Mouse (Mus musculus) C2C12 (cell line): ENCODE measurements around the gene Ndufs1. TPM values are rescaled to one million over a fixed set of nuclear protein-coding genes. Genes with fewer than 3 reads are reported as not detected.
"Not testable (repeated sequence)": the region's sequence is repeated elsewhere in the genome, so short reads cannot be mapped to it uniquely, and the experiment has no call there.

Source experiments
- H3K27me3 ChIP-seq: one replicate; pipeline ENCODE4 v1.6.1; 2011; ENCODE audit not compliant: control insufficient read depth, insufficient read depth, insufficient read length
- H3K36me3 ChIP-seq: one replicate; pipeline ENCODE4 v1.6.1; 2011; ENCODE audit not compliant: control insufficient read depth, insufficient read depth
- H3K4me3 ChIP-seq: one replicate; pipeline ENCODE4 v1.5.1; 2011; ENCODE audit warnings: mild to moderate bottlenecking, control low read depth; ENCODE audit not compliant: poor library complexity, insufficient read depth, severe bottlenecking
- H3K79me2 ChIP-seq: one replicate; pipeline ENCODE4 v1.6.1; 2011; ENCODE audit not compliant: control insufficient read depth, insufficient read depth
- H3K79me3 ChIP-seq: one replicate; pipeline ENCODE4 v1.6.1; 2011; ENCODE audit warnings: low read depth, control low read depth
- H3ac ChIP-seq: one replicate; pipeline ENCODE3; 2011; ENCODE audit warnings: low read depth; ENCODE audit not compliant: control insufficient read depth, insufficient read length
- CEBPB ChIP-seq: IDR thresholded peaks from one replicate; pipeline ENCODE4 v1.6.1; 2011; ENCODE audit warnings: low read depth, mild to moderate bottlenecking, control low read depth, moderate library complexity
- CTCF ChIP-seq: IDR thresholded peaks from one replicate; pipeline ENCODE4 v1.5.1; 2011; ENCODE audit not compliant: control insufficient read depth, insufficient read depth, insufficient read length
- FOSL1 ChIP-seq: IDR thresholded peaks from one replicate; pipeline ENCODE4 v1.8.0; 2011; ENCODE audit warnings: mild to moderate bottlenecking, low read length; ENCODE audit not compliant: poor library complexity, insufficient read depth, severe bottlenecking
- MAX ChIP-seq: IDR thresholded peaks from one replicate; pipeline ENCODE4 v1.6.1; 2011; ENCODE audit warnings: mild to moderate bottlenecking, control low read depth
- MYOD1 ChIP-seq: IDR thresholded peaks from one replicate; pipeline ENCODE4 v1.6.1; 2011; ENCODE audit warnings: low read depth; ENCODE audit not compliant: control insufficient read depth, insufficient read length
- MYOG ChIP-seq: IDR thresholded peaks from one replicate; pipeline ENCODE4 v1.6.1; 2011; ENCODE audit not compliant: control insufficient read depth, insufficient read length; ENCODE audit errors: extremely low read depth
- USF1 ChIP-seq: IDR thresholded peaks from one replicate; pipeline ENCODE4 v1.6.1; 2011; ENCODE audit warnings: low read depth, mild to moderate bottlenecking, control low read depth, moderate library complexity
- polyA plus RNA-seq: library from polyadenylated mRNA; unstranded; fragments of >200 nt; fragmentation: generic; extraction: Trizol; gene quantifications from one replicate; pipeline ENCODE4 v1.2.1, GENCODE M21; 2012; ENCODE audit warnings: missing spikeins

Ndufs1 gene
- polyA plus RNA-seq, 1 experiment: 44.8 TPM

DNA sequence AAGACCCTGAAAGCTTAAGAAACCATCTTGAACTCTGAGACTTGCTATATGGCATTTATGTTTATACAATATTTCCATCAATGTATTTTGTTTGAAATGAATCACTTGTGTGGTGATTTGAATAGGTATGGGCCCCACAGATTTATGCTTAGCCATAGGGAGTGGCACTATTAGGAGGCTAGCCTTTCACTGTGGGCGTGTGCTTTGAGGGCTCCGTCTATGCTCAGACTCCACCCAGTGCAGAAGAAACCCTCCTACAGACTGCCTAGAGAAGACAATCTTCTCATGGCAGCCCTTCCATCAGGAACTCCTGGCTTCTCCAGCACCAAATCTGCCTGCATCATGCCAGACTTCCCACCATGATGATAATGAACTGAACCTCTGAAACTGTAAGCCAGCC is 8.0 kb downstream of the Ndufs1 start:
- Histone ChIP-seq H3K4me3 (no peak overlapping the region), H3K79me3 (peaks cover 9% of the 10 kb centered on the region), H3ac (no peak overlapping the region), H3K36me3 (peaks cover 77% of the 10 kb centered on the region), H3K27me3 (no peaks in the 10 kb centered on the region), H3K79me2 (peaks cover 24% of the 10 kb centered on the region)
- TF ChIP-seq MYOG: no peak
- TF ChIP-seq CEBPB: no peak
- TF ChIP-seq MYOD1: no peak
- TF ChIP-seq USF1: no peak
- no peak for TF ChIP-seq FOSL1
- TF ChIP-seq MAX: no peak
- no peak for TF ChIP-seq CTCF

DNA sequence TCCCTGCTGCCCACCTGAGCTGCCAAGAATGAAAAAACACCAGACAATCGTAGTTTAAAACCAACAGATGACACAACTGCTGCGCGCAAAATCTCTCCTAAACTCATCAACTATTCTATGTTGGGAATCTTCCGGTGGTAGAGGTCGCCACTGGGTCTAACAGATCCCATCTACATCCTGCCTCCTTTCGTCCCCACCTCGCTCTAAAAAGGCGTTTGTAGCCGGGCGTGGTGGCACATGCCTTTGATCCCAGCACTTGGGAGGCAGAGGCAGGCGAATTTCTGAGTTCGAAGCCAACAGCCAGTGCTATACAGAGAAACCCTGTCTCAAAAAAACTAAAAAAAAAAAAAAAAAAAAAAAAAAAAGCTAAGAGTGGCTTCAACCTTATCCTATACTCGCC is 36.4 kb downstream of the Ndufs1 start:
- no peak for TF ChIP-seq CEBPB
- TF ChIP-seq CTCF: no peak
- no peak for TF ChIP-seq FOSL1
- no peak for TF ChIP-seq MAX
- TF ChIP-seq USF1: no peak
- TF ChIP-seq MYOG: no peak
- TF ChIP-seq MYOD1: no peak
- Histone ChIP-seq H3K27me3 (no peaks in the 10 kb centered on the region), H3ac (no peak overlapping the region), H3K4me3 (no peak overlapping the region), H3K36me3 (peaks cover 32% of the 10 kb centered on the region), H3K79me3 (no peaks in the 10 kb centered on the region), H3K79me2 (no peaks in the 10 kb centered on the region)

DNA sequence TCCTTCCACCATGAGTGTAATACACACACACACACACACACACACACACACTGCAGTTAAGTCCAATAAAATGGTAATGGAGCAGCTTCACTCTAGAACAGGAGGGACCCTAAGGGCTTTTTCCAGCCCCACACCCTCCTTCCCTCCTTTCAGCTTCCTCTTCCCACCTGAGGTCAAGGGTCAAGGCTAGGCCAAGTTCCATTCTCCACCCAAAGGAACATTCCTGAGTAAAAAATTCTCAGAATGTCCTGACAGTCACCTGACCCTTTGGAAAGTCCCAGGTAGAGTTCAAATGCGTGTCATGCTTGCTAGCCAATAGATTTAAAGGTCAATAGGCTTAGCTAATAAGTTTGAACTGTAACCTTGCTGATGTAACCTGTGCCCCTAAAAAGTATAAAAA is 38.0 kb downstream of the Ndufs1 start:
- peaks cover 16% of the 10 kb centered on the region for H3K36me3 ChIP-seq
- not testable (repeated sequence) for H3ac ChIP-seq, H3K4me3 ChIP-seq

DNA sequence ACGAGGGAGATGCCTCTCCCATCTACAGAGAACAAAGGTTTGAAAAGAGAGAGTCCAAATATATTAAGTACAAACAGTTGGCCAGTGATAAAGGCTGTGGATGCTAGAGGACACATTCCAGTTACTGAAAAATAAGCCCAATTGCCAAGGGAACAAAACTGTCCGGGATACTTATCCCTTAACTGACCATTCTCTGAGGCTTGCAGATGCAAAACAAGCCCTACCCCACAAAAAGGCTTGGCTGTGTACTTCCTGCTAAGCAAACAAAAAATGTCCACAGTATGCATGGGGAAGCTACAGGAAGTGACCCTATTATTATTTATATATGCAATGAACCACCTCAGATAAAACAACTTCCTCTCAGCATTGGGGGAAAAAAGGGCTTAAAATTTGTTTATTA is 38.7 kb downstream of the Ndufs1 start:
- no peaks in the 10 kb centered on the region for H3K79me2 ChIP-seq
- peaks cover 10% of the 10 kb centered on the region for H3K36me3 ChIP-seq
- no peak overlapping the region for H3ac ChIP-seq
- no peaks in the 10 kb centered on the region for H3K27me3 ChIP-seq
- TF ChIP-seq MYOG (no peak), CTCF (no peak)
- no peak overlapping the region for H3K4me3 ChIP-seq
- no peaks in the 10 kb centered on the region for H3K79me3 ChIP-seq

More for the DNA sequence above, 38.0 kb downstream of the Ndufs1 start:
- H3K79me2 ChIP-seq, H3K27me3 ChIP-seq, H3K79me3 ChIP-seq: not testable (repeated sequence)

DNA sequence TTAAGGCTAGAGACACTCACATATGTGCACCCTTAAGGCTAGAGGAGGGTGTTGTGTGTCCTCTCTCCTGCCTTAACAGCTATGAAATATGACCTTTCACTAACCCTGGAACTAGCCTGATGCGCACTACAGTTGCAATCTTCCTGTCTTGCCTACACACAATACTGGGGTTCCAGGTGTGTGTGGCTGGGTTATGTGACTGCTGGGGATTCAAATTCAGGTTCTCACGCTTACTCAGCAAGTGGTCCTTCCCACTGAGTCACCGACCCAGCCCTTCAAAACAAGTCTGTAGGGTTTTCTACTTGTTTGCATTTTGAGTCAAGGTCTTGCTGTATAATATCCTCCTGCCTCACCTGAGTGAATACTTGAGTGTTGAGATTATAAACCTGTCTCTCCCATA is 42.1 kb downstream of the Ndufs1 start:
- TF ChIP-seq MAX (no peak), CTCF (no peak), FOSL1 (no peak)
- Histone ChIP-seq H3K79me2 (no peaks in the 10 kb centered on the region), H3ac (no peak overlapping the region), H3K4me3 (no peak overlapping the region), H3K79me3 (no peaks in the 10 kb centered on the region), H3K36me3 (no peaks in the 10 kb centered on the region), H3K27me3 (no peaks in the 10 kb centered on the region)

DNA sequence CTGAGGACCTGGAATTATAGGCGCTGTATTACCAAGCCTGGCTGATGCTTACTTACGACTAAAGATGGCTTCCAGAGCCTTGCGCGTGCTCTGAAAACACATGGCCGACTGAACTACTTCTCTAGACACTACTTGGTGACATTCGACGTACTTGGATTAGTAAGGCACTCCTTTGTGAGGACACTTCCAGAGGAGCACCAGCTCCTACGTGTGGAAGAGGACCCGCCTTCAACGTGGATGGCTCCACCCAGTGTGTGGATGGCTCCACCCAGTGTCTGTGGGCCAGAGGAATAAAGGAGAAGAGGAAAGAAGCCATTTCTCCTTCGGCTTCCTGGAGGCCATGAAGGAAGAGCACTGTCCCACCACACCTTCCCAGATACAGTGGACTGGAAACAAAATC is 44.9 kb downstream of the Ndufs1 start:
- Histone ChIP-seq H3K4me3 (no peak overlapping the region), H3K27me3 (no peaks in the 10 kb centered on the region), H3ac (no peak overlapping the region), H3K79me2 (no peaks in the 10 kb centered on the region), H3K79me3 (no peaks in the 10 kb centered on the region), H3K36me3 (peaks cover 6% of the 10 kb centered on the region)
- TF ChIP-seq CTCF: no peak
- no peak for TF ChIP-seq MYOG
- no peak for TF ChIP-seq FOSL1
- TF ChIP-seq USF1: no peak
- no peak for TF ChIP-seq MAX

DNA sequence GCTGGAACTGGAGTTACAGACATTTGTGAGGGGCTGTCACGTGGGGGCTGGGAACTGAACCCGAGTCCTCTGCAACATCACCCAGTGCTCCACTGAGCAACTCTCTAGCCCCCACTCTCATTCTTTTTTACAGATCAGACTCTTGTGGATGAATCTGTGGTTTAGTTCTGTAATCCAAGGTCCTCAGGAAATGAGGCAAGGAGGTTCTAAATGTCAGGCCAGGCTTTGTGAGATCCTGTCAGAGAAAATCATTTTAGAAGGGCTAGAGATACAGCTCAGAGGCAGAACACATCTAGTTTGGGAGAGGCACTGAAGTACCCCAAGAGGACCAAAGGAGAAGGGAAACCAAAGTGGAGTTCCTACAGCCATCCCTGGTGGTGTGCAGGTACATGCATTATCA is 45.8 kb downstream of the Ndufs1 start:
- no peak overlapping the region for H3ac ChIP-seq

More for the DNA sequence above, 45.8 kb downstream of the Ndufs1 start:
- Histone ChIP-seq H3K27me3 (no peaks in the 10 kb centered on the region), H3K36me3 (peaks cover 6% of the 10 kb centered on the region), H3K79me2 (no peaks in the 10 kb centered on the region), H3K79me3 (no peaks in the 10 kb centered on the region), H3K4me3 (no peak overlapping the region)
- no peak for TF ChIP-seq MYOD1
- no peak for TF ChIP-seq MAX
- TF ChIP-seq CEBPB: no peak
- no peak for TF ChIP-seq CTCF
- TF ChIP-seq FOSL1: no peak
- TF ChIP-seq USF1: no peak
- no peak for TF ChIP-seq MYOG
